Mouse (Mus musculus) MEL (cell line): Measurements from ENCODE around the gene Bicdl1. TPM values are rescaled to one million over a fixed set of nuclear protein-coding genes. Genes with fewer than 3 reads are reported as not detected.
A peak's percentile ranks its signal among the peaks of the same experiment; 100 is the strongest.

Experiments
- DNase-seq: peaks from one replicate; pipeline ENCODE4 v3.0.0; 2011; ENCODE audit warnings: low read depth, low spot score
- H3K27ac ChIP-seq: 2 replicates; pipeline ENCODE4 v1.5.1; 2012; ENCODE audit warnings: low read depth, mild to moderate bottlenecking, control low read depth, low read length, moderate library complexity; ENCODE audit not compliant: control insufficient read depth
- H3K27me3 ChIP-seq, 2 experiments: fragments of 150-350 bp in 1 of 2; sonication (generic) in 1 of 2; 2 replicates each; pipeline ENCODE4 v1.6.1; 2012; ENCODE audit warnings: low read length in 2 of 2, mild to moderate bottlenecking in 2 of 2, improper control_type of control experiment in 1 of 2, moderate library complexity in 1 of 2; ENCODE audit not compliant: insufficient read depth in 2 of 2, control insufficient read depth in 1 of 2
- H3K36me3 ChIP-seq, 2 experiments: 2 replicates each; pipeline ENCODE4 v1.6.1; 2012 to 2014; ENCODE audit warnings: low read length in 2 of 2, improper control_type of control experiment in 1 of 2, inconsistent platforms in 1 of 2, mild to moderate bottlenecking in 1 of 2; ENCODE audit not compliant: insufficient read depth in 2 of 2, control insufficient read depth in 1 of 2
- H3K4me1 ChIP-seq, 2 experiments: fragments of 150-350 bp in 1 of 2; sonication (generic) in 1 of 2; 2 replicates each; pipeline ENCODE4 v1.6.1; 2012; ENCODE audit warnings: low read length in 2 of 2, improper control_type of control experiment in 1 of 2, mild to moderate bottlenecking in 1 of 2; ENCODE audit not compliant: insufficient read depth in 2 of 2, control insufficient read depth in 1 of 2
- H3K4me3 ChIP-seq, 2 experiments: fragments of 150-350 bp in 1 of 2; sonication (generic) in 1 of 2; 2 replicates each; pipeline ENCODE4 v1.5.1; 2012; ENCODE audit warnings: low read depth in 2 of 2, low read length in 2 of 2, mild to moderate bottlenecking in 2 of 2, moderate library complexity in 2 of 2, control low read depth in 1 of 2, improper control_type of control experiment in 1 of 2; ENCODE audit not compliant: control insufficient read depth in 1 of 2, insufficient read depth in 1 of 2
- H3K79me2 ChIP-seq: 2 replicates; pipeline ENCODE4 v1.6.1; 2012; ENCODE audit warnings: mild to moderate bottlenecking, low read length, moderate library complexity; ENCODE audit not compliant: control insufficient read depth, poor library complexity, insufficient read depth
- H3K9ac ChIP-seq: 2 replicates; pipeline ENCODE4 v1.6.1; 2012; ENCODE audit warnings: low read depth, mild to moderate bottlenecking, control low read depth, low read length, moderate library complexity; ENCODE audit not compliant: control insufficient read depth, poor library complexity, severe bottlenecking
- H3K9me3 ChIP-seq: fragments of 150-350 bp; sonication (generic); replicated peaks from 2 replicates; pipeline ENCODE4 v1.6.1; 2012; ENCODE audit warnings: mild to moderate bottlenecking, low read length, improper control_type of control experiment, moderate library complexity; ENCODE audit not compliant: insufficient read depth
- BHLHE40 ChIP-seq: IDR thresholded peaks from 2 replicates; pipeline ENCODE4 v1.6.1; 2012; ENCODE audit warnings: low read depth, mild to moderate bottlenecking, inconsistent platforms, low read length, improper control_type of control experiment, borderline replicate concordance
- CHD1 ChIP-seq: IDR thresholded peaks from 2 replicates; pipeline ENCODE4 v1.6.1; 2012; ENCODE audit warnings: low read depth, mild to moderate bottlenecking, inconsistent platforms, low read length, improper control_type of control experiment
- CHD2 ChIP-seq: IDR thresholded peaks from 2 replicates; pipeline ENCODE4 v1.6.1; 2011; ENCODE audit warnings: low read length, improper control_type of control experiment
- CTCF ChIP-seq, 3 experiments: IDR thresholded peaks in 2 of 3; conservative IDR thresholded peaks in 1 of 3; 2 replicates each; pipeline ENCODE4 v1.5.1; 2011 to 2012; ENCODE audit warnings: low read length in 3 of 3, low read depth in 2 of 3, mild to moderate bottlenecking in 2 of 3, improper control_type of control experiment in 1 of 3, inconsistent platforms in 1 of 3, mixed read lengths in 1 of 3, moderate library complexity in 1 of 3; ENCODE audit not compliant: control insufficient read depth in 1 of 3, insufficient read depth in 1 of 3, poor library complexity in 1 of 3, severe bottlenecking in 1 of 3
- EP300 ChIP-seq, 2 experiments: IDR thresholded peaks; 2 replicates each; pipeline ENCODE4 v1.6.1; 2011; ENCODE audit warnings: improper control_type of control experiment in 2 of 2, low read length in 2 of 2, low read depth in 1 of 2, mild to moderate bottlenecking in 1 of 2
- HCFC1 ChIP-seq: IDR thresholded peaks from 2 replicates; pipeline ENCODE4 v1.6.1; 2012; ENCODE audit warnings: low read depth, mild to moderate bottlenecking, inconsistent platforms, low read length, improper control_type of control experiment, moderate library complexity
- MAFK ChIP-seq: IDR thresholded peaks from 2 replicates; pipeline ENCODE4 v1.6.1; 2011; ENCODE audit warnings: low read depth, mild to moderate bottlenecking, low read length, improper control_type of control experiment, borderline replicate concordance
- MXI1 ChIP-seq: IDR thresholded peaks from 2 replicates; pipeline ENCODE4 v1.6.1; 2011; ENCODE audit warnings: mild to moderate bottlenecking, low read depth, low read length, improper control_type of control experiment
- NELFE ChIP-seq: IDR thresholded peaks from 2 replicates; pipeline ENCODE4 v1.6.1; 2011; ENCODE audit warnings: low read depth, low read length, improper control_type of control experiment
- POLR2A ChIP-seq, 2 experiments: IDR thresholded peaks; 2 replicates each; pipeline ENCODE4 v1.6.1; 2011 to 2012; ENCODE audit warnings: low read length in 2 of 2, mild to moderate bottlenecking in 2 of 2, control low read depth in 1 of 2, improper control_type of control experiment in 1 of 2, low read depth in 1 of 2, moderate library complexity in 1 of 2; ENCODE audit not compliant: control insufficient read depth in 1 of 2, insufficient read depth in 1 of 2, poor library complexity in 1 of 2
- RAD21 ChIP-seq: IDR thresholded peaks from 2 replicates; pipeline ENCODE4 v1.6.1; 2011; ENCODE audit warnings: mild to moderate bottlenecking, low read depth, low read length, improper control_type of control experiment
- RCOR1 ChIP-seq: IDR thresholded peaks from 2 replicates; pipeline ENCODE4 v1.6.1; 2012; ENCODE audit warnings: low read depth, mild to moderate bottlenecking, inconsistent platforms, low read length, improper control_type of control experiment
- SIN3A ChIP-seq: IDR thresholded peaks from 2 replicates; pipeline ENCODE4 v1.6.1; 2012; ENCODE audit warnings: low read length, improper control_type of control experiment, inconsistent platforms
- TAL1 ChIP-seq: IDR thresholded peaks from 2 replicates; pipeline ENCODE4 v1.6.1; 2012; ENCODE audit warnings: mild to moderate bottlenecking, inconsistent platforms, low read length, moderate library complexity, mixed read lengths
- TBP ChIP-seq: IDR thresholded peaks from 2 replicates; pipeline ENCODE4 v1.8.0; 2011; ENCODE audit warnings: low read depth, low read length, improper control_type of control experiment
- TCF12 ChIP-seq: IDR thresholded peaks from 2 replicates; pipeline ENCODE4 v1.6.1; 2014; ENCODE audit warnings: low read depth, mild to moderate bottlenecking, inconsistent platforms, low read length, improper control_type of control experiment, moderate library complexity
- UBTF ChIP-seq: IDR thresholded peaks from 2 replicates; pipeline ENCODE4 v1.6.1; 2012; ENCODE audit warnings: low read depth, mild to moderate bottlenecking, inconsistent platforms, low read length, improper control_type of control experiment, moderate library complexity, borderline replicate concordance; ENCODE audit not compliant: insufficient read depth
- USF1 ChIP-seq: IDR thresholded peaks from 2 replicates; pipeline ENCODE4 v1.6.1; 2014; ENCODE audit warnings: low read depth, mild to moderate bottlenecking, inconsistent platforms, low read length, improper control_type of control experiment, moderate library complexity
- USF2 ChIP-seq, 2 experiments: IDR thresholded peaks; 2 replicates each; pipeline ENCODE4 v1.6.1; 2011 to 2012; ENCODE audit warnings: improper control_type of control experiment in 2 of 2, low read length in 2 of 2, borderline replicate concordance in 1 of 2, inconsistent platforms in 1 of 2, low read depth in 1 of 2, mild to moderate bottlenecking in 1 of 2; ENCODE audit not compliant: insufficient read depth in 1 of 2
- ZKSCAN1 ChIP-seq: IDR thresholded peaks from 2 replicates; pipeline ENCODE4 v1.6.1; 2012; ENCODE audit warnings: low read depth, mild to moderate bottlenecking, inconsistent platforms, low read length, improper control_type of control experiment, moderate library complexity
- polyA plus RNA-seq, 2 experiments: library from polyadenylated mRNA; stranded (reverse) in 1 of 2; unstranded in 1 of 2; fragments of >175 nt in 1 of 2; fragments of >200 nt in 1 of 2; gene quantifications; 2 replicates each; pipeline versions ENCODE4 v1.2.1 to v1.2.4; 2012; ENCODE audit warnings: low replicate concordance in 2 of 2, low read depth in 1 of 2; ENCODE audit not compliant: insufficient read length in 2 of 2, insufficient read depth in 1 of 2, missing spikeins in 1 of 2
- total RNA-seq: library from RNA; depleted of rRNA; stranded (reverse); fragments of 300-350 nt; gene quantifications from 2 replicates; pipeline ENCODE4 v1.2.3, GENCODE M21; 2012

The Bicdl1 gene
- total and polyA plus RNA-seq, 3 experiments: 3.5 to 13.4 TPM; not detected in 1

GRCm38 (mm10) chr5:115658352-115658751, 73.1 kb downstream of the Bicdl1 start:
- Histone ChIP-seq H3K4me1 (no peaks in the 10 kb centered on the region), H3K9me3 (no peaks in the 10 kb centered on the region), H3K27me3 (no peaks in the 10 kb centered on the region), H3K9ac (no peak overlapping the region), H3K27ac (no peak overlapping the region), H3K4me3 (no peak overlapping the region), H3K79me2 (no peaks in the 10 kb centered on the region), H3K36me3 (no peaks in the 10 kb centered on the region)
- no peak for DNase-seq
- TF ChIP-seq RCOR1 (no peak), MAFK (peak; percentile 80)

- TF ChIP-seq POLR2A (IDR thresholded peaks at IDR 0.05; ENCODE audit: control insufficient read depth in 1 of 2, insufficient read depth in 1 of 2, low read depth in 1 of 2, low read length in 2 of 2, poor library complexity in 1 of 2) (no peak), SIN3A (no peak), USF2 (IDR thresholded peaks at IDR 0.05; ENCODE audit: borderline replicate concordance in 1 of 2, insufficient read depth in 1 of 2, low read depth in 1 of 2, low read length in 2 of 2) (no peak), ZKSCAN1 (no peak), RAD21 (no peak), CTCF (IDR thresholded peaks at IDR 0.05 in 2 of 3, conservative IDR thresholded peaks at IDR 0.05 in 1 of 3; ENCODE audit: control insufficient read depth in 1 of 3, insufficient read depth in 1 of 3, low read depth in 2 of 3, low read length in 3 of 3, poor library complexity in 1 of 3, severe bottlenecking in 1 of 3) (no peak), RCOR1 (no peak), TBP (no peak), USF1 (no peak), HCFC1 (no peak), EP300 (IDR thresholded peaks at IDR 0.05; ENCODE audit: low read depth in 1 of 2, low read length in 2 of 2) (no peak), MXI1 (no peak), TAL1 (no peak), CHD1 (no peak), TCF12 (no peak), NELFE (no peak), CHD2 (no peak), UBTF (no peak), MAFK (no peak), BHLHE40 (no peak)
- Histone ChIP-seq H3K9ac (no peak overlapping the region), H3K4me1 (peaks cover 0 to under 1% of the 10 kb centered on the region in 2 experiments; a peak in 1 of 4 replicates), H3K36me3 (no peaks in the 10 kb centered on the region; a peak in 1 of 4 replicates), H3K4me3 (no peak overlapping the region), H3K79me2 (no peaks in the 10 kb centered on the region), H3K27me3 (no peaks in the 10 kb centered on the region), H3K9me3 (no peaks in the 10 kb centered on the region), H3K27ac (no peak overlapping the region)
- no peak for DNase-seq
These were observed 74.2 kb downstream of the Bicdl1 start for GRCm38 (mm10) chr5:115657234-115657633.
